Mouse (Mus musculus): ENCODE data around the gene Ddx28. TPM values are rescaled to one million over a fixed set of nuclear protein-coding genes. Genes with fewer than 3 reads are reported as not detected.
"Not testable (repeated sequence)": the region's sequence is repeated elsewhere in the genome, so short reads cannot be mapped to it uniquely, and the experiment has no call there.

Ddx28 gene
- polyA plus RNA-seq, 2 experiments from 2014 or later, result 9.7 to 12.1 TPM

DNA sequence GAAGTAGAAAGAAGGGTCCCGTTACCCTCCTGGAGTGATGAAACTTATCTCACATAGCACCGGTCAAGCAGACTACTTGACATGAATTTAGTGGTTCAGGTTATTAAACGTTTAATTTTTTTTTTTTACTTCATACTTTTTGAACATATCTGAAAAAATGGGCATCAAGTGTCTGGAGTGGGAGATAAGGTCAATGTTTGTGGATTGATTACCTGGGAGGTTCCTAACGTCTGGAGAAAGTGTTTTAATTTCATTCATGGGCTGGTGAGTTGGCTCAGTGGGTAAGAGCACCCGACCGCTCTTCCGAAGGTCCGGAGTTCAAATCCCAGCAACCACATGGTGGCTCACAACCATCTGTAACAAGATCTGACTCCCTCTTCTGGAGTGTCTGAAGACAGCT is 521 bp upstream of the Ddx28 start:
- ATAC-seq, result not testable (repeated sequence)

DNA sequence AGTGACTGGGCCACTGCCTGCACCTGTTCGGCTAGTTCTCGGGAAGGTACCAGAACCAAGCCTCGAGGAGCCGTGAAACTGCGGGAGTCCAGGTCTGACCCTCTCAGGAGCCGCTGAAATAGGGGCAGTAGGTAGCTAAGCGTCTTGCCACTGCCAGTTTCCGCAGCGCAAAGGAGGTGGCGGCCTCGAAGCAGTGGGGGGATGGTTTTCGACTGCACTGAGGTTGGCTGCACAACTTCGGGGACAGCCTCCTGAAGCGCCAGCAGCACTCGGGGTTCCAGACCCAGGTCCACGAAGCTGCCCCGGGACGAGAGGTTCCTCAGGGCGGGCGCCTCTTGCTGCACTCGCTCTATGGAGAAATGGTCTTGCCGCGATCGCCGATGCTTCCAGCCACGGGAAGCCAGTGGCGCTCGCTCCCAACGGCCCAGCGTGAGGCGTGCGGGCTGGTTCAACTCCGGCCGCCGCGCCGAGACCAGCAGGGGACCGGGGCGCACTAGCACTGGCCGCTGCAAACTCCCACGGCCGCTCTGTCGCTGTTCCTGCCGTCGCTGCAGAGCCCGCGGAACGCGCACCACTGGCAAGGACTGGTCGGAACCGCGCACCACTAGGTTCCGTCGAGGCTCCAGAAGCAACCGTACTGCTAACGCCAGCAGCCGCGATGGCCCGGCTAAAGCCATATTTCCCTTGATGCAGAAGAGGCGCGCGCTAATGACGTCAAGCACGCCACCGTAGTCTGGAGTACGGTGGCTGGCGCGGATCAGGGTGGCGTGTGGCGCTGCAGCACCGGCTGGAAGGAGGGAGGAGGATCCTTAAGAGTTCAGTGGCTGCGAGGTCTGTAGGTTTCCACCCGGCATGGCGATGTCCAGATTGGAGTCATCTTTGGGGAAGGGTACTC is 687 bp downstream of the Ddx28 start:
- peak; percentile 86 for ATAC-seq

DNA sequence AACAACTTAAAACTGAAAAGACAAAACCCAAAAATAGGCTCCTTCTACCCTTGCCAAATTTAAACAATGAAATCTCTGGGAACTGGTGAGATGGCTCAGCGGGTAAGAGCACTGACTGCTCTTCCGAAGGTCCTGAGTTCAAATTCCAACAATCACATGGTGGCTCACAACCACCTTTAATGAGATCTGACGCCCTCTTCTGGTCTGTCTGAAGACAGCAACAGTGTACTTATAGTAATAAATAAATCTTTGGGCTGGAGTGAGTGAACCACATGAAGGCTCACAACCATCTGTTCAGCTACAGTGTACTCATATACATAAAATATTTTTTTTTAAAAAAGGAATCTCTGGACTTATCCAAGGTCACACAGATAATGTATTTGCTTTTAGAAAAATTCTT is 3.8 kb downstream of the Ddx28 start:
- not testable (repeated sequence) for ATAC-seq

DNA sequence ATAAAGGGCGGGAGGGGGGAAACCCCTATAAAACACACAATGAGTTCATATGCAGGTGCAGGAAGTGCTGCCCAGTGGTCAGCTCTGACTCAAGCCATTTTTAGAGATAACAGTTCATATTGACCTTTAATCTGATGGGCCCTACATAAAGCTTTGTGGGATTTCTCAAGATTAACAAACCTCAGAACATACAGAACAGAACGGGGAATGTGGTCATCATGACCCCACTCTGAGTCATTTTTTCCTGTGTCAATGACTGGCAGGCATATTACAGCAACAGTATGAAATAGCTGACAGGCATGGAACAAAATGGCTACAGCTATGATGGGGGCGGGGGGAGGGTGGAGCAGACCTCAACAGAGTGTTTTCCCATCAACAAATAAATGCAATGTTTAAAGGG is 4.5 kb downstream of the Ddx28 start:
- ATAC-seq, result peak; percentile 53

DNA sequence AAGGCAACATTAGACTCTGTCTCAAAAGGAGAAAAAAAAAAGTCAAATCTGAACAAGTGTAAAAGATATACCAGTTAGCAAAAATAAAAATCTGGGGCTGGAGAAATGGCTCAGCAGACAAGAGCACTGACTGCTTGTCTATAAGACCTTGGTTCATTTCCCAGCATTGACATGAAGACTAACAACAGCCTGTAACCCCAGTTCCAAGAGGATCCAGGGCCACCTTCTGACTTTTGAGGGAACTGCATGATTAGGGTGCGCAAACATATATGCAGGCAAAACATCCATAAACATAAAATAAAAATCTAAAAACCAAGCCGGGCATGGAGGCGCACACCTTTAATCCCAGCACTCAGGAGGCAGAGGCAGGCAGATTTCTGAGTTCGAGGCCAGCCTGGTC is 5.3 kb downstream of the Ddx28 start:
- ATAC-seq, result no peak

DNA sequence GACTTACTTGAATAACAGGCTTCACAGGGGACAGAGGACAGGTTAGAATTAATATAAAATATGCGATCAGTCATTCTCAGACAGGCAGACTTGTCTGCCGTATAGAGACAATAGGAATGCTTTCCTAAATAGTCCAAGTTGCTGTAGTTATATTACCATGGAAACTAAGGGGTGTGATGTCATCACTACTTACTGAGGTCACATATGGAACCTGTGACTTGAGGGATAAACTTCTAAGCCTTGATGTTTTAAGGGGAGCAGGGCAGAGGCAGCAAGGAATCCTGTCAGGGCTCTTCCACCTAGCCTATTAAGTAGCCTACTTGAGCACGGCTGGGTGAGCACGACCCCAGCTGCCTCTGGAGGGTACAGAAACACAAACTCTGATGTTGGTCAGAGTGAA is 5.8 kb downstream of the Ddx28 start, which contains the start of gene Dpep2nb:
TSS of gene Dpep2nb (minus strand) at position 101 of the 400 bp plus-strand sequence.
- ATAC-seq, result no peak

DNA sequence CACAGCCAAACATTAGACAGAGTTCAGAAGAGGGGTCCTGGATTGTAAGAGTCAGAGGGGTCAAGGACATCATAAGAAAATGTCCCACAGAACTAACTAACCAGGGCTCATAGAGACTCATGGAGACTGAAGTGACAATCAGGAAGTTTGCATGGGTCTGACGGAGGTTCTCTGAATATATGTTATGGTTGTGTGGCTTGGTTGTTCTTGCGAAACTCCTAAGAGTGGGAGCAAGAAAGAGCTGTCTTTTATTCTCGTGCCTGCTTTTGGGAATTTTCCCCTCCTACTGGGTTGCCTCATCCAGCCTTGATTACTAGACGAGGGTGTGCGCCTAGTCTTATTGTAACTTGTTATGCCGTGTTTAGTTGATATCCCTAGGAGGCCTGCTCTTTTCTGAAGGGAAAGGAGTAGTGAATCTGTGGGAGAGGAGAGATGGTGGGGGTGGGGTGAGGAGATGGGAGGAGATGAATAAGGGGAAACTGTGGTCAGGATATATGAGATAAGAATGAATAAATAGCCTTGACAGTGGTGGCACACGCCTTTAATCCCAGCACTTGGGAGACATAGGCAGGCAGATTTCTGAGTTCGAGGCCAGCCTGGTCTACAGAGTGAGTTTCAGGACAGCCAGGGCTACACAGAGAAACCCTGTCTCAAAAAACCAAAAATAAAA is 7.0 kb downstream of the Ddx28 start:
- no peak for ATAC-seq

DNA sequence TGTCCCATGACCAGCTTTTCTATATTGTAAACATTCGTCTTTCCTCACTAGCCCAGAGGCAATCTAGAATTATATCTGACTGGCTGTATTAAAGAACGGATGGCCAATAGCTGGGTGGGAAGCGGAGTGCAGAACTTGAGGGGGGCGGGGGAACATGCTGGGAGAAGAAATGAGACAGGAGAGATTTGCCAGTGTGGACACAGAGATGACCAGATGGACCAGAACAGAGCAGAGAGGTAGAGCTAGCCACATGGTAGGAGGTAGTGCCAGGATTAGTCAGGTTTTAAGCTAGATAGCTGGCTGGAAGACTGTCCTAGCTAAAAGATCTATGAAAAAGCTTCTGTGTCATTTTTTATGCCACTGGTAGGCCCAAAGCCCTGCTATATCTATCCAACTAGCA is 9.8 kb downstream of the Ddx28 start:
- ATAC-seq, result no peak

DNA sequence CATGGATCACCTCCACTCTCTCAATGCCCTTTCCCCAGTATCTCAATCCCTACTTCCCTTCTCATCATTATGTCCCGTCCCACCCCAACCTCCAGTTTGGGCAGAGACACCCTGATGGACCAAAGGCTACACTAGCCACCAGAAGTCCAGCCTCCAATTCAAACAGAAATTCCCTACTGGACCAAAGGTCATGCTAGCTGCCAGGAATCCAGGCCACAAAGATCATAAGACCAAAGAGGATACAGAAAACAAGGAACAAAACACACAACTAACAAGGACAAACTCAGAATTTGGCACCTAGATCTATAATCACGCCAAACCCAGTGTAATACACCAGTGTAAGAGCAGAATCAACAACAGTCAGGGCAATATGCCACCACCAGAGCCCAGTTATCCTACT is 12.7 kb downstream of the Ddx28 start:
- no peak for ATAC-seq

DNA sequence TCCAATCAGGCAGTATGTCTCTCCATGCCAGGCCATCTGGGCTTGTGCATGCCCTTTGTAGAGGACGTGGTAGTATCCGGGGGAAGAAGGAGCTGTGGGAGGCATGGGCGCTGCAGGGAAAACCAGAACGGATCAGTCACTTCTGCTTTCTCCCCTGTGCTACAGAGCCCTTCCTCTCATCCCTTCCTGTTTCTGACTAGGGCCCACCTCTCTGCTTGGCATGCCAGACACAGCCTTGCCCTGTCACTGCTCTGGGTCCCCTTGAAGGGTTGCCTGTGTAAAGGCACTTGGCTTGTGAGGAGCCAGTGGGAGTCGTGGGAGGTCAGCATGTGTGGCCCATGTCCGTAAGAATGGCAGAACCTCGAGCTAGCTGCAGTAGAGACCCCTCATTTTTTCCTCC is 15.3 kb downstream of the Ddx28 start:
- no peak for ATAC-seq

DNA sequence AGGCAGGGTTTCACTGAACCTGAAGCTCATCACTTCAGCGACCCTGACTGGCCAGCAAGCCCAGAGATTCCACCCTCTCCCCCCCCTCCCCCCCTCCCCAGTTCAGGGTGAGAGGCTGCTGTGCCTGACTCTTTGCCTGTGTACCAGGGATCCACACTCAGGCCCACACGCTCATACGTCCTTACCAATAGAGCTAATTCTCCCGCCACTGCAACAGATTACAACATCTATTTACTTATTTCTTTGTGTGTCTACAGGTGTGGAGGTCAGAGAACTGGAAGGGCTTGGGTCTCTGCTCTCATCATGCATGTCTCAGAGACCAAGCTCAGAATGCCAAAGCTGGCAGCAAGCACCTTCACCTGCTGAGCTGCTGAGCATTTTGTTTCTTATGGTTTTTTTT is 18.5 kb downstream of the Ddx28 start:
- no peak for ATAC-seq

DNA sequence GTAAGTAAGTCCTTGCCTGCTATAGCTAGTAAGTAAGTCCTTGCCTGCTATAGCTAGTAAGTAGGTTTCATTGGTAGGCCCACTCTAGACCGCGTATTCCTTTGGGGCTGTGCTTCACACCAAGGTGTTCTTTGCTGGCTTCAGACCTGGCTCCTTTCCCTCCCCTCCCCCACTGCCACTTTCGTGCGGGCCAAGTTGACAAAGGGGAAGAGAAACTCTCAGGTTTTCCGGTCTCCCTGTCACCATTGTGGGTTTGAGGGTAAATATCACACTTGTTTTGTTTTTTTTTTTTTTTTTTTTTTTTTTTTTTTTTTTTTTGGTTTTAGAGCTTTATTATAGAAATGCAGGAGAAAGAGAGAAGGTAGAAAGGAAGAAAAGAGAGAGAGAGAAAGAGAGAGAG is 19.2 kb downstream of the Ddx28 start:
- ATAC-seq, result peak; percentile 51

DNA sequence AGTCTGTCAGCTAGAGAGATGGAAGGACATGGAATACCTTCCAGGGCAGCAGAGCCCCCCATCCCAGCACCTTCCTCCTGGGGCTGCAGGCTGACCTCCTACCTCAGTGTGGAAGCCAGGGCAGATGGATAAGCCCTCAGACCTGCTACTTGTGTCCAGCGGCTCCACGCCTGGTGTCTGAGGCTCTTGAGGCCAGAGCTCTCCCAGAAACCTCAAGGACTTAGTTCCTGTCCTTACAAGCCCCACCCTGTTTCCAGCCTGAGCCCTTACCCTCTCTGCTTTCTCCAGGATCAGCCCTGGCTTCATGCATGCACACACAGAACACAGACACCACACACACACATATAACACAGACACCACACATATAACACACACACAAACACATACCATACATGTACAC is 20.1 kb downstream of the Ddx28 start:
- no peak for ATAC-seq

DNA sequence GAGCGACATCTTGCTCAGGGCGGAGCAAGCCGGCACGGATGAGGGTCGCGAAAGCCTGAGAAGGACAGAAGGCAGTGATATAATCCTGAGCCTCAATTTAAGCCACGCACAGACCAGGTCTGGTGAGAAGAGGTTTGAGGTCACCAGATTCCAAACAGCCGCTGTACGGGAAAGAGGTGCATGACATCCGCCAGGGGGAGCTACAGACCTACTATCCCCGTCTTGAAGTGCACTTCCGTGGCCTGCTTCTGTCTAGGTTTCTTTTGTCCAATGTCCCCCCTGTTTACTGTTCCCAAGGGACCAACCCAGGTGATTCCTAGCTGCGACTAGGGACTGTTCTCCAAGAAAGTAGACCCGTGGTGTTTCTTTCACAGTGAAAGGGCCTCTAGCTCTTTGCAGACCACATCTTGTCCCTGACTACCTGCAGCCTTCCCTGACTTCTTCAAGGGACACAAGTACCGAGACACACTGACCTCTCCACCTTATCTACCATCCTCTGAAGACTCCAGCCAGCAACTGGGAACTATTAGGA is 20.8 kb downstream of the Ddx28 start, which contains the start of gene Dus2:
TSS of gene Dus2 (plus strand) at position 482 of the 532 bp plus-strand sequence.
- peak; percentile 68 for ATAC-seq

DNA sequence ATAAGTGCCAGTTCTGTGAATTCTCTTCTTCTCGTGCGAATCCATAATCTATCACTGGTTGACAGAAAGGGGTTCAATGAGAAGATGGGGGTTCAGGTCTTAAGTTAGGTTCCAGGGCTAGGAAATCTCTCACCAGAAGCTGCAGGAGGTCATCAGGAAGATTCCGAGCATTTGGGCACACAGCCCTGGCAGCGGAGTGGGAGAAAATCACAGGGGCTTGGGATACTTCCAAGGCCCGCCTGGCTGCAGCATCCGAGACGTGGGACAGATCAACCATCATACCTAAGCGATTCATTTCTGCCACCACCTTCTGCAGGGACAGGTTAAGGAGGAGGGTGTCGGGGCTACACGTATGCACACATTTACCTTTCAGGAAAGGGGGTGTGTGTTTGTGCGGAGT is 23.1 kb downstream of the Ddx28 start:
- ATAC-seq, result no peak

DNA sequence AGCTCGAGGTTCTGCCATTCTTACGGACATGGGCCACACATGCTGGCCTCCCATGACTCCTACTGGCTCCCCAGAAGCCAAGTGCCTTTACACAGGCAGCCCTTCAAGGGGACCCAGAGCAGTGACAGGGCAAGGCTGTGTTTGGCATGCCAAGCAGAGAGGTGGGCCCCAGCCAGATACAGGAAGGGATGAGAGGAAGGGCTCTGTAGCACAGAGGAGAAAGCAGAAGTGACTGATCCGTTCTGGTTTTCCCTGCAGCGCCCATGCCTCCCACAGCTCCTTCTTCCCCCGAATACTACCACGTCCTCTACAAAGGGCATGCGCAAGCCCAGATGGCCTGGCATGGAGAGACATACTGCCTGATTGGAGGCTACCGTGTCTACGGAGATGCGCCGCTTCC is 28.3 kb downstream of the Ddx28 start:
- ATAC-seq, result not testable (repeated sequence)

DNA sequence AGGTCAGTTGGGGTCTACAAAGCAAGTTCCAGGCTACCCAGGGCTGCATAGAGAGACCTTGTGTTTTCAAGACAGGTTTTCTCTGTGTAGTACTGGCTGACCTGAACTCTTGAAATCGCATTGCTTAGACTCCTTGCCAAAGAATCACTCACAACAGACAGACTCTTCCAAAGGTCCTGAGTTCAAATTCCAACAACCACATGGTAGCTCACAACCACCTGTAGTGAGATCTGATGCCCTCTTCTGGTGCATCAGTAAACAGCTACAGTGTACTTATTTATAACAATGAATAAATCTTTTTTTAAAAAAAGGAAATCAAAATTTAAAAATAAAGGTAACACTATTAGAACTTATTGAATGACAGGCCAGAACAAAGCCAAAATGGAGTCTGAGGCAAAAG is 30.5 kb downstream of the Ddx28 start:
- ATAC-seq, result no peak

DNA sequence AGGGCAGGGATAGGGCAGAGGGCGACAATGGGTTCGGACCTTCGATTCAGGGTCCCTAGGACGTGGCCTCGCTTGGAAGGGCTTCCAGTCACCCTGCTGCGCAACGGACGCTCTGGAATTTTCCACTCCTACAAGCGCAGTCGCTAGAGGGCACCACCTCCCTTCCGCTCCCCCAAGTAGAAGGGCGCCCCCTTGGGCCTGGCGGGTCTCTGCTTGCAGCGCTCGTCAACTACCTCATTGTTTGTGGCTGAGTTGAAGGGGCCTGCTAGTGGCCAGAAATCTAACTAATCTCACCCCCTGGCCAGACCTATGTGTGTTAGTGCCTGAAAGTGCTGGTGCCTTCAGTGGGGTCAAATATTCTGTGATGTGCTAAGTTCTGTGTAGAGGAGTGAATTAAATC is 32.4 kb downstream of the Ddx28 start, which contains the start of gene Dpep3:
TSS of gene Dpep3 (minus strand) at position 105 of the 400 bp plus-strand sequence.
- ATAC-seq, result no peak

DNA sequence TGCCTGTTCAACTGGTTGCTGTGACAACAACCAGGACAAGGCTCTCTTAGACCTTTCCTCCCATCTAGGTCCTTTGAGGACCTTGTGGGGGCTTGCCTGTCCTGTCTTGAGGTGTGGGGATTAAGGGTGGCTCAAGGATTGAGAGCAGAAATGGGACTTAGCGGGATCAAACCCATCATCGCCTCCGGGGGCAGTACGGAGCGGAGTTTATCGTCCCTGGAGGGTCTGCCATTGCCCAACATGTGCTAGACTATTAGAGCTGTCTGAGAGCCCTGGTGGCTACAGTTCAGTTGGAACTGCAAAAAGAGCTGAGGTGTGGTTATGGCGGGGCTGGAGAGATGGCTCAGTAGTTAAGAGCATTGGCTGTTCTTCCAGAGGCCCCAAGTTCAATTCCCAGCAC is 36.3 kb downstream of the Ddx28 start:
- no peak for ATAC-seq

DNA sequence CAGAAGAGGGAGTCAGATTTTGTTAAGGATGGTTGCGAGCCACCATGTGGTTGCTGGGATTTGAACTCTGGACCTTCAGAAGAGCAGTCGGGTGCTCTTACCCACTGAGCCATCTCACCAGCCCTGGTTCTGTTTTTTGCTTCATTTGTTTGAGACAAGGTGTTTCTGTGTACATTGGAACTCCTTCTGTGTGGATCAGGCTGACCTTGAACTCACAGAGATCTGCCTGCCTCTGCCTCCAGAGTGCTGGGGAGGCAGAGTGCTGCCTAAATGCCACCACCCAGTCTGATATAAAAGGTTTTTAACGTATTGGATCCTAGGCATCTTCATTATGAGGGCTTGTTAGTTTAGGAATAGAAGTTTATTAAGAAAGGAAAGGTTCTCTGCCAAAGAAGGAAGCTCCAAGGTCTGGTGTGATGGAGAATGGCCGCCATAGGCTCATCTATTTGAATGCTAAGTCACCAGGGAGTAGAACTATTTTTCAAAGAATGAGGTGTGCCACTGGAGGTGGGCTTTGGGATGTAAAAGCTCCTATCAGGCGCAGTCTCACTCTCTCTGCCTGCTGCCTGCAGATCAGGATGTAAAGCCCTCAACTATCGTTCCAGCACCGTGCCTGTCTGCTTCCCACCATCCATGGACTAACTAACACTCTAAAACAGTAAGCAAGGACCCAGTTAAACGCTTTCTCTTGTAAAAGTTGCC is 40.5 kb downstream of the Ddx28 start:
- no peak for ATAC-seq

DNA sequence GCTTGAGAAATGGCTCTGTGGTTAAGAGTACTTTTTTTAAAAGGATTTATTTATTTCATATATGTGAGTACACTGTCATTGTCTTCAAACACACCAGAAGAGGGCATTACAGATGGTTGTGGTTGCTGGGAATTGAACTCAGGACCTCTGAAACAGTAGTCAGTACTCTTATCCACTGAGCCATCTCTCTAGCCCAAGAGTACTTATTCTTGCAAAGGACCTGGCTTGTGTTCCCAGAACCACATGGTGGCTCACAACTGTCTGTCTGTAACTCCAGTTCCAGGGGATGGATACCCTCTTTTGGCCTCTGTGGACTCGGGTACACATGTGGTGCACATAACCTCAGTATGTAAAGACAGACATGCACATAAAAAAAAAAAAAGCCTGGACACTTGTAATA is 42.3 kb downstream of the Ddx28 start:
- ATAC-seq, result no peak

DNA sequence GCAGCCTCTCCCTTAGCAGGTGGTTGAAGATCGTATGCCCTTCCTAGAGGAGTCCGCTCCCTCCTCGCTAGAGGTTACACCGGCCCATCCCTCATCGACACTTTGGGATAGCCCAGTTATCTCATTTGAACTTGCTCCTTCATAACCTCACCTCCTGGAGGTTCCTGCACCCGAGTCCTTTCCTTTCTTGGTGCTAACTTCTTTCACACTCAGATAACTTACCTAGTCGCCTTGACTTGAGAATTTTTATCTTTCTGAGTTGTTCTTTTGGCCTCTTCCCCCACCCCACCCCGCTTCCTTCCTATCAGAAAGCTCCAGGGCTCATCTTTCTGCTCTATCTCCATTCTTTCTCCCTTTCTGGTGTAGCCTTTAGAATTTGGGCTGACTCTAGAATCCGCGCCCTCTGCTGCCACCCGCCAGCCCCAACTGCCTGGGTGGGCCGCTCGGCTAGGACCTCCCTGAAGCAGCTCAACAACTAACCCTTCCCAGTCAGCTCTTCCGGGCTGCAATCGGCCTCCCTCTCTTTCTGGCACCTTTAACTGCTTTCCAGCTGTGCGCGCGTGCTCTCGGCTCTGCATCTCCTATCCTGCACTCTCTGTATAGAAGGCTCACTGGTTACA is 44.9 kb downstream of the Ddx28 start:
- no peak for ATAC-seq
